Mouse (Mus musculus) cerebellum, adult (tissue): ENCODE measurements at regions not wholly inside any gene's neighbourhood (a gene's known extent, or its start where the extent isn't known, plus 50 kb on each side); places are given as distances from the start of the nearest gene placed in this dataset.

Experiments used
- ATAC-seq: cut with Nextera tagmentation; 2 replicates; pipeline ENCODE4 v1.9.2; 2017; ENCODE audit warnings: mild to moderate bottlenecking, moderate library complexity, mixed read lengths; ENCODE audit not compliant: insufficient number of reproducible peaks, low FRiP score, low TSS enrichment

- no peak for ATAC-seq
Measured at GRCm38 (mm10) chr11:114229763-114230162, 162.9 kb upstream of the Sdk2 start.

GRCm38 (mm10) chr11:114229196-114229595, 162.3 kb upstream of the Sdk2 start:
- no peak for ATAC-seq

GRCm38 (mm10) chr11:114226553-114226952, 159.7 kb upstream of the Sdk2 start:
- no peak for ATAC-seq

GRCm38 (mm10) chr11:114224706-114225105, 157.9 kb upstream of the Sdk2 start:
- ATAC-seq: no peak

GRCm38 (mm10) chr11:114223061-114223460, 156.2 kb upstream of the Sdk2 start:
- no peak for ATAC-seq

GRCm38 (mm10) chr11:114220466-114220865, 153.6 kb upstream of the Sdk2 start:
- ATAC-seq: no peak

- ATAC-seq: no peak; the same call in 1 of the 2 replicates
Measured at GRCm38 (mm10) chr11:114218732-114219506, 152.1 kb upstream of the Sdk2 start.

- no peak; the same call in 1 of the 2 replicates for ATAC-seq
Measured at GRCm38 (mm10) chr11:114217245-114217757, 150.5 kb upstream of the Sdk2 start.

GRCm38 (mm10) chr11:114216493-114216892, 149.6 kb upstream of the Sdk2 start:
- ATAC-seq: no peak

- no peak for ATAC-seq
Measured at GRCm38 (mm10) chr11:114215256-114215655, 148.4 kb upstream of the Sdk2 start.

- ATAC-seq: no peak
Measured at GRCm38 (mm10) chr11:114212136-114212535, 145.3 kb upstream of the Sdk2 start.

GRCm38 (mm10) chr11:114205192-114205591, 138.3 kb upstream of the Sdk2 start:
- ATAC-seq: no peak

GRCm38 (mm10) chr11:114203416-114203815, 136.6 kb upstream of the Sdk2 start:
- no peak for ATAC-seq

GRCm38 (mm10) chr11:114202486-114202885, 135.6 kb upstream of the Sdk2 start:
- no peak for ATAC-seq

- ATAC-seq: no peak
Measured at GRCm38 (mm10) chr11:114199081-114199586, 132.3 kb upstream of the Sdk2 start.

GRCm38 (mm10) chr11:114198317-114199032, 131.6 kb upstream of the Sdk2 start:
- peak; percentile 49 for ATAC-seq

- no peak for ATAC-seq
Measured at GRCm38 (mm10) chr11:114195291-114195690, 128.4 kb upstream of the Sdk2 start.

GRCm38 (mm10) chr11:114194055-114194706, 127.3 kb upstream of the Sdk2 start:
- no peak for ATAC-seq

GRCm38 (mm10) chr11:114193018-114193417, 126.2 kb upstream of the Sdk2 start:
- ATAC-seq: no peak

- no peak for ATAC-seq
Measured at GRCm38 (mm10) chr11:114191661-114192060, 124.8 kb upstream of the Sdk2 start.
